Mouse (Mus musculus) brain, embryonic 14.5 days (tissue): ENCODE data around the gene Sync. TPM values are rescaled to one million over a fixed set of nuclear protein-coding genes. Genes with fewer than 3 reads are reported as not detected.
A peak's percentile ranks its signal among the peaks of the same experiment; 100 is the strongest.

ENCODE experiments used
- DNase-seq: peaks from one replicate; pipeline ENCODE4 v3.0.0-alpha.2; 2011; ENCODE audit warnings: low read depth
- CTCF ChIP-seq: fragments of 200-500 bp; IDR thresholded peaks from 2 replicates; pipeline ENCODE4 v1.5.1; 2012; ENCODE audit warnings: inconsistent platforms, mild to moderate bottlenecking, moderate library complexity, borderline replicate concordance; ENCODE audit not compliant: insufficient read depth, insufficient read length; ENCODE audit errors: extremely low read depth
- POLR2A ChIP-seq: fragments of 200-500 bp; IDR thresholded peaks from 2 replicates; pipeline ENCODE4 v1.6.1; 2012; ENCODE audit warnings: mild to moderate bottlenecking, inconsistent platforms, borderline replicate concordance; ENCODE audit not compliant: poor library complexity, insufficient read depth, insufficient read length, severe bottlenecking; ENCODE audit errors: extremely low read depth
- polyA plus RNA-seq: library from polyadenylated mRNA; depleted of rRNA; stranded (reverse); fragments of >200 nt; gene quantifications from 2 replicates; pipeline ENCODE4 v1.2.3, GENCODE M21; 2012; rRNA removed

Gene Sync
- polyA plus RNA-seq, 1 experiment: 1.1 TPM

DNA sequence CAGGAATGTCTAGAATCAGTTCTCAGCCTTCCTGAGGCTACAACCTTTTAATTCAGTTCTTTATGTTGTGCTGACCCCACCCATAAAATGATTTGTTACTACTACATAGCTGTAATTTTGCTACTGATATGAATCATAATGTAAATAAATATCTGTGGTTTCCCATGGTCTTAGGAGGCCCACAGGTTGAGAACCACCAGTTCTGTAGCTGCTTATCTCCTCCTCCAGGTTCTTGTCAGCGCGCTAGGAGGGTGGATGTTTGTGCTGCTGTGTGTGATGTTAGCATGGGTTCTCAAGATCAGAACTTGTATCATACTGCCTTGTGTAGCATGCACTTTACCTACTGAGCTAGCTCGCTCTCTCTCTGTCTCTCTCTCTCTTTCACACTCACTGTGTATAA, 52.3 kb downstream of the Sync start:
- TF ChIP-seq CTCF (no peak), POLR2A (no peak)
- no peak for DNase-seq

DNA sequence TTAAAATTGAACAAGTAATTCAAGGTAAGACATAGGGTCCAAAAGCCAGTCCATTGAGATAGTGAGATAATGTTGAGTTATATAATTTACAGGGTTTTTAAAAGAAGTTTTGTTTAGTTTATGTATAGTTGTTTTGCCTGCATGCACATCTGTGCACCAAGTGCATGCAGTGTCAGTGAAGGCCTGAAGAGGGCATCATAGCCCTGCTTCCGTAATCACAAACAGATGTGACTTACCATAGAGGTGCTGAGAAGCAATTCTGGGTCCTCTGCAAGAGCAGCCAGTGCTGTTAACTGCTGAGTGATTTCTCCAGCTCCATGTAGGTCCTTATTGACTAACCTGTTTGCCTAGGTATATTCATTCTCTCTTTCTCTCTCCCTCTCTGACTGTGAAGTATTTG, 54.5 kb downstream of the Sync start:
- no peak for DNase-seq
- TF ChIP-seq POLR2A (no peak), CTCF (peak; percentile 25; the same call in 1 of the 2 replicates)

DNA sequence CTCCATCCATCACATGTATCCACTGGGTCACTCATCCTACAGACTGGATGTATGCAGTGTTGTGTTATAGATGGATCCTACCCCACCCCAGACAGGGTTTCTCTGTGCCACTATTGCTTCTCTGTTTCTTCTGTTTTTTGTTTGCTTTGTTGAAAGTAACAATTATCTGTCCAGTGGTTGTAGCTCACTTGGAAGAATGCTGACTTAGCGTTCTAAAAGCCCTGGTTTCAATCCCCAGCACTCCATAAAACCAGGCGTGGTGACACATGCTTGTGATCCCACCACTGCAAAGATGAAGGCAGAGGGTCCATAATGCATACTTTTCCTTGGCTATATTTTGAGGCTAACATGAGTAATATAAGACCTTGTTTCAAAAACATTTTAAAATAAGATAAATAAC, 55.3 kb downstream of the Sync start:
- no peak for DNase-seq

DNA sequence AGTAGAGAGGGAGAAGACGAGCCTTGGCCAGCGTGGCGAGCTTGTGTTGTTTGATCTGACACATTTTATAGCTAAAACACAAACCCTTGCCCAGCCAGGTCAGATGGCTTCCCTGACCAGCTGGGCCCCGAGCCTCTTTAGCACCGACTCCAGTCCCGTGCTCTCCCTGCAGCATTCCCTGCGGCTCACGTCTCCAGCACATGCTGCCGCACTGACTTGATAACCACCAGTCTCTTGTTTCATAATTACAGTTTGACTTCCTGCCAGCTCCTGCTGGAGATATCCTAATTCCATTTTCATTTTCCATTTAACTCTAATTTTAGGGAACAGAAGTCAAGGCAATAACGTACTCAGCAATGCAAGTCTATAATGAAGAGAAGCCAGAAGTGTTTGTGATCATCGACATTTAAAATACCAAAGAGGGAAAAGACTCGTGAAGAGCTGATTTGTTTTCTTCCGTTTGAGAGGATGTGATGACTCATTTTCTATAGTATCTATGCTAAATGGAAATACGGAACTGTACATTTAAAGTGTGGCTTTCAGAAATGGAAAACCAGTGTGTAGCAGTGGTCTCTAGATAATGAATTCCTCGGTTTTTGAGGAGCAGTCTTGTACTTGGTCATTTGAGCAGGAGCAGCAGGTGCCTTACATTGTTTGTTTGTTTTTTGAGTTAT, 59.2 kb downstream of the Sync start:
- TF ChIP-seq POLR2A: no peak
- DNase-seq: peak; percentile 18

More for the DNA sequence above, 55.3 kb downstream of the Sync start:
- no peak for TF ChIP-seq CTCF
- TF ChIP-seq POLR2A: no peak

DNA sequence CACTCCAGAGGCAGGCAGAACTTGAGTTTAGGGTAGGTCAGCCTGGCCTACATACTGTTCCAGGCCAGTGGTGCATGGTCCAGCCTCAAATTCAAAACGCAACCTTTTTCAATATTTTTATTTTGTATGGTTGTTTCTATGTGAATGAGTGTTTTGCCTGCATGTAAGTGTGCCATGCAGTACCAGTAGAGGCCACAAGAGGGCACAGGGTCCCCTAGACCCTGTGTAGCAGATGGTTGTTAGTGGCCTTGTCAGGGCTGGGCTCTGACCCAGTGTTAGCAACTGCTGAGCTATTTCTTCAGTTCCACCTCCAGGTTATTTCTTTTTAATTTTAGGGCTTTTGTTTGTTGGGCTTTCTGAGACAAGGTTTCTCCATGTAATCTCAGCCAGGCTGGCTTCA, 63.2 kb downstream of the Sync start:
- TF ChIP-seq POLR2A: no peak
- TF ChIP-seq CTCF: peak; percentile 91
- DNase-seq: peak; percentile 91

DNA sequence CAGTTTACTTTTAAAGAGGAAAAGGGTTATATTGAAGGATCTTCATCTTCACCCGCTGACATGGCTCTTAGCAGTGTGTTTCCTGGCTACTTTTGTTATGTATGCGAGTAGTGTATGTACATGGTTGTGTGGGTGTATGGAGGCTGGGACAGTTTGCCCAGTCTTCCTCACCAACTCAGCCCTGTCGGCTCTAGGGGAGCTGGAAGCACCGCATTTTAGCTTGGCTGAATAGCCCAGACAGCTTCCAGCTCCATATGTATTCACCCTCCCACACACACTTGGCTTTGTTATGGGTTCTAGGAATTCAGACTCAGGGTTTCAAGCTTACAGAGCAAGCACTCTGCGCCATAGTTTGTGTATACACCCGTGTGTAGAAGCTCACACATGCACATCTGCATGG, 63.7 kb downstream of the Sync start:
- no peak for DNase-seq
- TF ChIP-seq CTCF (no peak), POLR2A (no peak)

DNA sequence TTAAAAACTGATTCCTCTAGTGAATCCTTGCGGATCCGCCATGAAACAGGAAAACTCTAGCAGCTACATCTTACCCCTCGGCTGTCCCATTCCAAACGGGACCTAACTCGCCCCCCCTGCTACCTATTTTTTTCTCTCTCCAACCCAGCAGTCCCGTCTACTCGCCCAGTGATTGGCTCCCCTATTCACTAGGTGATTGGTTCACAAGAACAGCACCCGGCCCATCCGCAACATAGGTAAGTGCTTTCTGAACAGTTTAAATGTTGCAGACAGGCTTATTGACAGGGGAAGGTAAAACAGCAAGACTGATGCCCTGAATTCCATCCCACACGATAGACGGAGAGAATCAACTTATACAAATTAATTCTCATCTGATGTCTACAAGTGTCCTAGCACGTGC, 65.8 kb downstream of the Sync start:
- no peak for DNase-seq
- no peak for TF ChIP-seq CTCF
- TF ChIP-seq POLR2A: no peak

DNA sequence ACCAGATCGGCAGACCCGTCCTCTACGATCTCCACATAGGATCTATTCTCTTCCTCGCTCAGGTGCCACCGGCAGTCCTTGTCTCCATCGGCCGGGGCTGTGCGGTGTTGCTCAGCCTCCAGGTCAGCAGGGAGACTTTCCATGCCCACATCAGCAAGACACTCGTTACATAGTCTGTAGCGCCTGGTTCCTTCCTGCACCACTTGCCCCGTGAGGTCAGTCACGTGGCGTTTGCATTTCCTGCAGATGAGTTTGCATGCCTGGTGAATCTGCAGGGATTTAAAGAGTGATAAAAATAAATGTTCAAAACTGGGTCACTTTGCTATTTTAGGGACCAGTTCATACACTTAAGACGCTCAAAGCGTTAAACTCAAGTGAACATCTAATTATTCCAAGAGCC, 66.8 kb downstream of the Sync start:
- no peak for DNase-seq
- TF ChIP-seq CTCF (no peak), POLR2A (no peak)

DNA sequence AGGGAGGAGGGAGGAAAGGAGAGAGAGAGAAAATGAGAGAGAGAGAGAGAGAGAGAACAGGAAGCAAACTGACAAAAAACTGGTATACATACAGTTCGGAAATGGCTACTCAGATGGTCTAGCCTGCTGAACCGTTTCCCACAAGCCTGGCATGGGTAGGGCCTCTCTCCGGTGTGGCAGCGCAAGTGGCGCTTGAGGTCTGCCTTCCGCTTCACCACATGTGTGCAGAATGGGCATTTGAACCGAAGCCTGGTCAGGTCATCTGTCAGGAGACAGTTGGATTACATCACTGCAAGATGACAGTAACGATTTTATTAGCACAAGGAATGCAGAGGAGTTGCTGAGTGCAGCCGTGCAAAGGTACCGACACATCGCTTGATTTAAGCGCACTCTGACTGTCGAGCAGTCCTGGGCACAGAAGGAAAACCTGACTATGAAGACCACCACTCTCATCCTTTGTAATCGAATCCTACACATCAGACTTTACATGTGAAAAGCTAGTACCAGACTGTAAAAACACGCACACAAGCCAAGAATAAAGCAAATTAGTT, 70.3 kb downstream of the Sync start:
- no peak for TF ChIP-seq CTCF
- no peak for TF ChIP-seq POLR2A
- DNase-seq: no peak

Other genes starting within 250 kb of the Sync start
- 73.0 and 84.4 TPM in 2 replicates for gene Rnf19b, start 229.3 kb upstream of the Sync start, polyA plus RNA-seq
- gene Tmem54, start 182.1 kb upstream of the Sync start, polyA plus RNA-seq: 0.42 and 0.81 TPM in 2 replicates
- gene Hpca, start 165.6 kb upstream of the Sync start, polyA plus RNA-seq: 50.3 and 57.2 TPM in 2 replicates
- gene Fndc5, start 150.6 kb upstream of the Sync start, polyA plus RNA-seq: 4.4 and 7.4 TPM in 2 replicates
- gene S100pbp, start 97.9 kb upstream of the Sync start, polyA plus RNA-seq: 38.3 and 42.0 TPM in 2 replicates
- 54.5 and 68.4 TPM in 2 replicates for gene Yars, start 97.9 kb upstream of the Sync start, polyA plus RNA-seq
- 12.2 and 15.9 TPM in 2 replicates for gene C77080, start 26.2 kb upstream of the Sync start, polyA plus RNA-seq
- gene Rbbp4, start 47.8 kb downstream of the Sync start, polyA plus RNA-seq: 115 and 121 TPM in 2 replicates
- 17.9 and 23.8 TPM in 2 replicates for gene Zbtb8os, start 48.1 kb downstream of the Sync start, polyA plus RNA-seq
- gene Zbtb8a, start 90.5 kb downstream of the Sync start, polyA plus RNA-seq: 19.5 and 23.1 TPM in 2 replicates
- 5.6 and 10.2 TPM in 2 replicates for gene Zbtb8b, start 153.2 kb downstream of the Sync start, polyA plus RNA-seq
- gene Bsdc1, start 174.0 kb downstream of the Sync start, polyA plus RNA-seq: 17.5 and 29.2 TPM in 2 replicates
- gene Tssk3, start 203.4 kb downstream of the Sync start, polyA plus RNA-seq: 0.14 and 0.18 TPM in 2 replicates
- 0.18 and 0.26 TPM in 2 replicates for gene Fam229a, start 203.6 kb downstream of the Sync start, polyA plus RNA-seq
- 1,642 and 1,750 TPM in 2 replicates for gene Marcksl1, start 226.0 kb downstream of the Sync start, polyA plus RNA-seq